Mouse (Mus musculus) embryonic fibroblast, embryonic 13.5 days (primary cell): ENCODE measurements around the gene Cnih3.

ENCODE experiments used
- CTCF ChIP-seq: IDR thresholded peaks from 2 replicates; pipeline ENCODE4 v1.5.1; 2011; ENCODE audit warnings: mild to moderate bottlenecking, control low read depth, low read length, moderate library complexity, borderline replicate concordance; ENCODE audit not compliant: insufficient read depth
- POLR2A ChIP-seq: IDR thresholded peaks from 2 replicates; pipeline ENCODE4 v1.6.1; 2011; ENCODE audit warnings: low read depth, mild to moderate bottlenecking, control low read depth, low read length, moderate library complexity

- TF ChIP-seq CTCF (no peak), POLR2A (no peak)
These were observed 423 bp upstream of the Cnih3 start for GRCm38 (mm10) chr1:181352043-181352366.
